Mouse (Mus musculus) thymus, adult 2 months (tissue): ENCODE measurements around the gene Slc6a18. TPM values are rescaled to one million over a fixed set of nuclear protein-coding genes. Genes with fewer than 3 reads are reported as not detected.
"Not testable (repeated sequence)": the region's sequence is repeated elsewhere in the genome, so short reads cannot be mapped to it uniquely, and the experiment has no call there.

ENCODE experiments used
- DNase-seq: peaks from one replicate; pipeline ENCODE4 v3.0.0; 2021
- H3K27ac ChIP-seq: fragments of 200-500 bp; 2 replicates; pipeline ENCODE4 v1.5.1; 2012; ENCODE audit warnings: low read length, control low read depth; ENCODE audit not compliant: control insufficient read depth, insufficient read depth
- H3K27me3 ChIP-seq: fragments of 200-500 bp; 2 replicates; pipeline ENCODE4 v1.6.1; 2012; ENCODE audit warnings: mild to moderate bottlenecking, low read length, moderate library complexity, mixed read lengths; ENCODE audit not compliant: control insufficient read depth, insufficient read depth
- H3K36me3 ChIP-seq: fragments of 200-500 bp; 2 replicates; pipeline ENCODE4 v1.6.1; 2012; ENCODE audit warnings: mild to moderate bottlenecking, low read length, moderate library complexity; ENCODE audit not compliant: control insufficient read depth, insufficient read depth
- H3K4me1 ChIP-seq: fragments of 200-500 bp; replicated peaks from 2 replicates; pipeline ENCODE4 v1.6.1; 2012; ENCODE audit warnings: low read length; ENCODE audit not compliant: control insufficient read depth, insufficient read depth
- H3K4me3 ChIP-seq: fragments of 200-500 bp; 2 replicates; pipeline ENCODE4 v1.5.1; 2012; ENCODE audit warnings: mild to moderate bottlenecking, low read length, control low read depth, moderate library complexity; ENCODE audit not compliant: control insufficient read depth, insufficient read depth
- CTCF ChIP-seq: fragments of 200-500 bp; IDR thresholded peaks from 2 replicates; pipeline ENCODE4 v1.5.1; 2012; ENCODE audit warnings: mild to moderate bottlenecking, control low read depth, low read length, moderate library complexity, borderline replicate concordance; ENCODE audit not compliant: control insufficient read depth, poor library complexity, insufficient read depth; ENCODE audit errors: extremely low read depth
- POLR2A ChIP-seq: fragments of 200-500 bp; IDR thresholded peaks from 2 replicates; pipeline ENCODE4 v1.6.1; 2012; ENCODE audit warnings: mild to moderate bottlenecking, low read length, control low read depth, moderate library complexity; ENCODE audit not compliant: control insufficient read depth, poor library complexity, insufficient read depth; ENCODE audit errors: extremely low read depth
- WGBS: fragments of 180-500 bp; shearing (Covaris S2); methylation state at CpG from one replicate; pipeline ENCODE4 v1.1.7; 2018; 5-methylcytosine and 5-hydroxymethylcytosine counted together
- polyA plus RNA-seq: library from polyadenylated mRNA; depleted of rRNA; stranded (reverse); fragments of >200 nt; gene quantifications from 2 replicates; pipeline ENCODE4 v1.2.3, GENCODE M21; 2012

Slc6a18 gene
- polyA plus RNA-seq, 1 experiment, result 0.15 TPM

DNA sequence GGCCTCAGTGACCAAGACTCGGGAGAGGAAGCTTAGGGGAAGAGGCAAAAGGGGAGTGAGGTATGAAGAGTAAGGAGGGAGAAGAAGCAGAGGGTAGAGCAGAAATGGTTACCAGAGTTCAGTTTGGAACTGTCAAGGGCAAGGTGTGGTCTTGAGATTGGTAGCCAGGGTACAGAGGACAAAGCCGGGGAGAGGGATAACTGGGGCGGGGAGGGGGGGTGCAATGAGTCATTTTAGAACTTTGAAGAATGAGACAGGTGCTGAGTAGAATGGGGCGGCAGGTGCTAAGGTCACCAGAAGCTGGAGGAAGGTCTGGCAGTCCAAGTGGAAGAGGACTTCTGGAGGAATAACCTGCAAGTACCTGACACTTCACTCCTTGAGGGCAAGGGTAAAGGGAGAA, 35.4 kb upstream of the Slc6a18 start:
- 62% methylated on average over 4 of the region's 4 CpGs for WGBS
- H3K4me3 ChIP-seq, result no peak overlapping the region
- H3K4me1 ChIP-seq, result peaks cover 54% of the 10 kb centered on the region
- H3K27me3 ChIP-seq, result no peaks in the 10 kb centered on the region
- no peaks in the 10 kb centered on the region for H3K36me3 ChIP-seq
- TF ChIP-seq POLR2A, result no peak
- TF ChIP-seq CTCF, result no peak
- DNase-seq, result no peak
- peak overlapping the region; percentile 77 for H3K27ac ChIP-seq

DNA sequence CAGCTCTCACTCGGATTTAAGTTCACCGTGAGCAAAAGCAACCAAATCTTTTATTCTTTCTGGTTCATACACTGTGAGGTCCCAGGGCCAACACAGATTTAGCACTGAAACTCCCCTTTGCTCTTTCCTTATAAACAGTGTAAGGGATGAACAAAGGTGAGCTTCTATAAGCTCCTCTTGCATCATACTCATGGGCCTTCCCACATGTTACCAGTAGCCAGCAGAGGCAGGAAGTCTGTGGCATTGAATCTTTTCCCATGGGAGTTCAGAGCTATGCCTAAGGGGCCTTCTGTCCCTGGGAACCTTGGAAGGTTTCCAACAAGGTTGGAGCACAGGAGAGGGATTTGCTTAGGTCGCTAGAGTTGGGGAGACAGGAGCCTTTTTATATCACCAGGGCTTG, 34.4 kb upstream of the Slc6a18 start:
- peaks cover 55% of the 10 kb centered on the region for H3K4me1 ChIP-seq
- TF ChIP-seq CTCF (no peak), POLR2A (no peak)
- DNase-seq, result no peak
- no peaks in the 10 kb centered on the region for H3K36me3 ChIP-seq
- no peak overlapping the region for H3K4me3 ChIP-seq
- H3K27ac ChIP-seq, result peak overlapping the region; percentile 77
- H3K27me3 ChIP-seq, result no peaks in the 10 kb centered on the region
- WGBS, result 90% methylated on average over 3 of the region's 3 CpGs

GRCm38 (mm10) chr13:73711803-73712202, 34.0 kb upstream of the Slc6a18 start:
- TF ChIP-seq CTCF, result no peak
- Histone ChIP-seq H3K4me3 (no peak overlapping the region), H3K27ac (no peak overlapping the region; the same call in 1 of the 2 replicates), H3K4me1 (peaks cover 55% of the 10 kb centered on the region), H3K27me3 (no peaks in the 10 kb centered on the region), H3K36me3 (no peaks in the 10 kb centered on the region)
- WGBS, result 94% methylated on average over 5 of the region's 5 CpGs
- no peak for DNase-seq

- 97% methylated on average over 5 of the region's 5 CpGs for WGBS
- H3K27ac ChIP-seq, result peak overlapping the region; percentile 89; the same call in 1 of the 2 replicates
- no peak overlapping the region for H3K4me3 ChIP-seq
- no peaks in the 10 kb centered on the region for H3K36me3 ChIP-seq
- H3K4me1 ChIP-seq, result peaks cover 55% of the 10 kb centered on the region
- no peaks in the 10 kb centered on the region for H3K27me3 ChIP-seq
- no peak for TF ChIP-seq CTCF
- no peak for TF ChIP-seq POLR2A
- no peak for DNase-seq
These were observed 33.4 kb upstream of the Slc6a18 start for GRCm38 (mm10) chr13:73711221-73711620.

- no peaks in the 10 kb centered on the region for H3K27me3 ChIP-seq
- peaks cover 66% of the 10 kb centered on the region for H3K4me1 ChIP-seq
- H3K4me3 ChIP-seq, result no peak overlapping the region
- H3K36me3 ChIP-seq, result no peaks in the 10 kb centered on the region
- WGBS, result 72% methylated on average over 6 of the region's 6 CpGs
- TF ChIP-seq CTCF (no peak), POLR2A (no peak)
- peak overlapping the region; percentile 89 for H3K27ac ChIP-seq
- DNase-seq, result no peak
These were observed 31.7 kb upstream of the Slc6a18 start for GRCm38 (mm10) chr13:73709491-73709890.

DNA sequence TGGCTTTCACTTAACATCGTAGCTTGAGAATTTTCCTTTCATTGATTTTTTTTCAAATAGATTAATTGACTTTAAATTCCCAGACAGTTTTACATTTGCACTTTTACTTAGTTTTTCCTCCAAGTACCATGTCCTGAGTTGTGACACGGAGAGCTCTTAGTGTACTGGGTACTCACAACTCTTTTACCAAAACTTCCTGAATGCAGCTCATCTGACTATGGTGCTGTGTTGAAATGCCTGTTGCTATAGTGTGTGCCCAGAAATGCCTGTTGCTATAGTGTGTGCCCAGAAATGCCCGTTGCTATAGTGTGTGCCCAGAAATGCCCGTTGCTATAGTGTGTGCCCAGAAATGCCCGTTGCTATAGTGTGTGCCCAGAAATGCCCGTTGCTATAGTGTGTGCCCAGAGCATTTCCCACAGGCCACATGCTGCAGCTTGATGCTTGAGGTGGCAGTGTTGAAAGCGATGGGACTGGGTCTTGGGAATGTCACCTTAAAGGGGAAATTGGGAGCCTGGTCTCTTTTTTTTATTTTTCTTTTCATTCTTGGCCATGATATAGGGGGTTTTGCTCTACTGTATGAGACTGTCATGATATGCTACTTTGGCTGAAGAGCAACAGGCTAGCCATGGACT, 27.0 kb upstream of the Slc6a18 start, which contains the start of gene Slc6a19:
TSS of gene Slc6a19 (minus strand) at position 172 of the 632 bp plus-strand sequence.
- TF ChIP-seq POLR2A, result no peak
- no peak for TF ChIP-seq CTCF
- WGBS, result 90% methylated on average over 7 of the region's 7 CpGs
- no peaks in the 10 kb centered on the region for H3K36me3 ChIP-seq
- no peaks in the 10 kb centered on the region for H3K27me3 ChIP-seq
- H3K4me3 ChIP-seq, result no peak within 1 kb of the TSS
- no peak for DNase-seq
- H3K4me1 ChIP-seq, result peaks cover 66% of the 10 kb centered on the region
- peak within 1 kb of the TSS; percentile 98 for H3K27ac ChIP-seq

GRCm38 (mm10) chr13:73703486-73703885, 25.7 kb upstream of the Slc6a18 start:
- H3K36me3 ChIP-seq, H3K27me3 ChIP-seq, DNase-seq, H3K4me3 ChIP-seq: not testable (repeated sequence)
- peaks cover 66% of the 10 kb centered on the region for H3K4me1 ChIP-seq
- peak overlapping the region; percentile 98 for H3K27ac ChIP-seq
- 9% methylated on average over 4 of the region's 4 CpGs for WGBS
